Mouse (Mus musculus) megakaryocyte, adult 5-6 weeks (primary cell): ENCODE results near the gene Ankrd35. TPM values are rescaled to one million over a fixed set of nuclear protein-coding genes. Genes with fewer than 3 reads are reported as not detected.

Source experiments
- total RNA-seq, 2 experiments: library from RNA; stranded (forward) in 1 of 2; stranded (reverse) in 1 of 2; fragments of 153-499, 151-499 nt in 1 of 2; fragments of 221-1000, 200-1000 nt in 1 of 2; gene quantifications; 2 replicates each; pipeline versions ENCODE4 v1.2.3 to v1.2.4; 2015 to 2017

Gene Ankrd35
- total RNA-seq, 2 experiments from 2014 or later, result not detected

Other genes with a start within 250 kb of the Ankrd35 start
- gene BC107364, start 217.8 kb upstream of the Ankrd35 start, total RNA-seq (2015), result not detected in 2 replicates
- gene BC107364, start 217.8 kb upstream of the Ankrd35 start, total RNA-seq (2017), result not detected in 2 replicates
- gene Hfe2, start 145.0 kb upstream of the Ankrd35 start, total RNA-seq (2015), result not detected in 2 replicates
- not detected in 2 replicates for gene Hfe2, start 145.0 kb upstream of the Ankrd35 start, total RNA-seq (2017)
- gene Txnip, start 112.2 kb upstream of the Ankrd35 start, total RNA-seq (2015), result 411 and 437 TPM in 2 replicates
- gene Txnip, start 112.2 kb upstream of the Ankrd35 start, total RNA-seq (2017), result 356 and 357 TPM in 2 replicates
- not detected in 2 replicates for gene Gm16253, start 93.1 kb upstream of the Ankrd35 start, total RNA-seq (2015)
- gene Gm16253, start 93.1 kb upstream of the Ankrd35 start, total RNA-seq (2017), result 0.40 TPM in 1 of 2 replicates, not detected in the other
- gene Polr3gl, start 76.0 kb upstream of the Ankrd35 start, total RNA-seq (2015), result 22.8 and 26.3 TPM in 2 replicates
- gene Polr3gl, start 76.0 kb upstream of the Ankrd35 start, total RNA-seq (2017), result 45.6 and 46.4 TPM in 2 replicates
- gene Ankrd34a, start 73.5 kb upstream of the Ankrd35 start, total RNA-seq (2015), result not detected in 2 replicates
- gene Ankrd34a, start 73.5 kb upstream of the Ankrd35 start, total RNA-seq (2017), result not detected in 2 replicates
- gene Lix1l, start 69.0 kb upstream of the Ankrd35 start, total RNA-seq (2015), result 0.59 and 1.7 TPM in 2 replicates
- 1.7 TPM in 2 replicates for gene Lix1l, start 69.0 kb upstream of the Ankrd35 start, total RNA-seq (2017)
- 89.0 and 99.4 TPM in 2 replicates for gene Rbm8a, start 40.2 kb upstream of the Ankrd35 start, total RNA-seq (2015)
- 42.3 and 43.4 TPM in 2 replicates for gene Rbm8a, start 40.2 kb upstream of the Ankrd35 start, total RNA-seq (2017)
- 18.3 and 30.9 TPM in 2 replicates for gene Pex11b, start 34.8 kb upstream of the Ankrd35 start, total RNA-seq (2015)
- gene Pex11b, start 34.8 kb upstream of the Ankrd35 start, total RNA-seq (2017), result 12.3 and 14.9 TPM in 2 replicates
- 0.04 TPM in 1 of 2 replicates, not detected in the other for gene Gm42957, start 34.7 kb upstream of the Ankrd35 start, total RNA-seq (2015)
- gene Gm42957, start 34.7 kb upstream of the Ankrd35 start, total RNA-seq (2017), result 0.04 and 0.53 TPM in 2 replicates
- gene Itga10, start 24.5 kb upstream of the Ankrd35 start, total RNA-seq (2015), result 0.02 and 0.29 TPM in 2 replicates
- 0.15 TPM in 1 of 2 replicates, not detected in the other for gene Itga10, start 24.5 kb upstream of the Ankrd35 start, total RNA-seq (2017)
- 18.6 and 26.6 TPM in 2 replicates for gene Pias3, start 26.3 kb downstream of the Ankrd35 start, total RNA-seq (2015)
- gene Pias3, start 26.3 kb downstream of the Ankrd35 start, total RNA-seq (2017), result 10.3 and 13.4 TPM in 2 replicates
- 1.7 and 1.9 TPM in 2 replicates for gene Nudt17, start 38.4 kb downstream of the Ankrd35 start, total RNA-seq (2015)
- 0.73 TPM in 1 of 2 replicates, not detected in the other for gene Nudt17, start 38.4 kb downstream of the Ankrd35 start, total RNA-seq (2017)
- gene Polr3c, start 57.5 kb downstream of the Ankrd35 start, total RNA-seq (2015), result 39.3 and 44.2 TPM in 2 replicates
- gene Polr3c, start 57.5 kb downstream of the Ankrd35 start, total RNA-seq (2017), result 18.7 and 28.7 TPM in 2 replicates
- gene Rnf115, start 57.5 kb downstream of the Ankrd35 start, total RNA-seq (2015), result 136 and 137 TPM in 2 replicates
- 135 and 150 TPM in 2 replicates for gene Rnf115, start 57.5 kb downstream of the Ankrd35 start, total RNA-seq (2017)
- gene Pdzk1, start 159.2 kb downstream of the Ankrd35 start, total RNA-seq (2015), result 0.07 and 0.25 TPM in 2 replicates
- gene Pdzk1, start 159.2 kb downstream of the Ankrd35 start, total RNA-seq (2017), result not detected in 2 replicates
- 1.5 and 4.2 TPM in 2 replicates for gene Cd160, start 159.2 kb downstream of the Ankrd35 start, total RNA-seq (2015)
- gene Cd160, start 159.2 kb downstream of the Ankrd35 start, total RNA-seq (2017), result 0.57 and 2.6 TPM in 2 replicates
- gene Gja5, start 234.6 kb downstream of the Ankrd35 start, total RNA-seq (2015), result not detected in 2 replicates
- gene Gja5, start 234.6 kb downstream of the Ankrd35 start, total RNA-seq (2017), result 0.08 TPM in 1 of 2 replicates, not detected in the other
- gene Gpr89, start 235.2 kb downstream of the Ankrd35 start, total RNA-seq (2015), result 6.8 and 8.3 TPM in 2 replicates
- 8.4 and 21.0 TPM in 2 replicates for gene Gpr89, start 235.2 kb downstream of the Ankrd35 start, total RNA-seq (2017)